Mouse (Mus musculus) lung, postnatal 0 days (tissue): ENCODE measurements at regions not wholly inside any gene's neighbourhood (a gene's known extent, or its start where the extent isn't known, plus 50 kb on each side); places are given as distances from the start of the nearest gene placed in this dataset.

ENCODE experiments used
- ATAC-seq: fragments of 200-750 bp; cut with Nextera tagmentation; 2 replicates; pipeline ENCODE4 v1.8.0; 2017; ENCODE audit warnings: moderate library complexity
- DNase-seq: peaks from one replicate; pipeline ENCODE4 v3.0.0-alpha.2; 2016; ENCODE audit warnings: low spot score
- H3K27ac ChIP-seq: fragments of 300-500 bp; sonication (generic); 2 replicates; pipeline ENCODE4 v1.5.1; 2014; ENCODE audit warnings: antibody characterized with exemption, mild to moderate bottlenecking, low read length, mixed read lengths
- H3K27me3 ChIP-seq: fragments of 300-500 bp; sonication (generic); replicated peaks from 2 replicates; pipeline ENCODE4 v1.6.1; 2014; ENCODE audit warnings: low read length, mixed read lengths; ENCODE audit not compliant: insufficient read depth
- H3K36me3 ChIP-seq: fragments of 300-500 bp; sonication (generic); 2 replicates; pipeline ENCODE4 v1.6.1; 2014; ENCODE audit warnings: low read length, mixed read lengths; ENCODE audit not compliant: insufficient read depth
- H3K4me1 ChIP-seq: fragments of 300-500 bp; sonication (generic); 2 replicates; pipeline ENCODE4 v1.6.1; 2014; ENCODE audit warnings: antibody characterized with exemption, low read depth, low read length, mixed read lengths; ENCODE audit not compliant: insufficient read depth
- H3K4me2 ChIP-seq: fragments of 300-500 bp; sonication (generic); replicated peaks from 2 replicates; pipeline ENCODE4 v1.6.1; 2014; ENCODE audit warnings: low read depth, mild to moderate bottlenecking, low read length, moderate library complexity, mixed read lengths
- H3K4me3 ChIP-seq: fragments of 300-500 bp; sonication (generic); 2 replicates; pipeline ENCODE4 v1.5.1; 2014; ENCODE audit warnings: low read depth, low read length
- H3K9ac ChIP-seq: fragments of 300-500 bp; sonication (generic); replicated peaks from 2 replicates; pipeline ENCODE4 v1.6.1; 2014; ENCODE audit warnings: low read depth, mild to moderate bottlenecking
- H3K9me3 ChIP-seq: fragments of 300-500 bp; sonication (generic); 2 replicates; pipeline ENCODE4 v1.6.1; 2016; ENCODE audit warnings: low read length, mixed read lengths
- CTCF ChIP-seq: IDR thresholded peaks from 2 replicates; pipeline ENCODE4 v1.5.1; 2016; ENCODE audit warnings: antibody characterized with exemption, mild to moderate bottlenecking
- EP300 ChIP-seq: IDR thresholded peaks from 2 replicates; pipeline ENCODE4 v1.6.1; 2016; ENCODE audit warnings: antibody characterized with exemption, mild to moderate bottlenecking, control low read depth
- WGBS: fragments of 180-500 bp; shearing (Covaris S2); extraction: QIAGEN DNeasy Blood & Tissue Kit; methylation state at CpG from one replicate; pipeline ENCODE4 v1.1.7; 2014; 5-methylcytosine and 5-hydroxymethylcytosine counted together

DNA sequence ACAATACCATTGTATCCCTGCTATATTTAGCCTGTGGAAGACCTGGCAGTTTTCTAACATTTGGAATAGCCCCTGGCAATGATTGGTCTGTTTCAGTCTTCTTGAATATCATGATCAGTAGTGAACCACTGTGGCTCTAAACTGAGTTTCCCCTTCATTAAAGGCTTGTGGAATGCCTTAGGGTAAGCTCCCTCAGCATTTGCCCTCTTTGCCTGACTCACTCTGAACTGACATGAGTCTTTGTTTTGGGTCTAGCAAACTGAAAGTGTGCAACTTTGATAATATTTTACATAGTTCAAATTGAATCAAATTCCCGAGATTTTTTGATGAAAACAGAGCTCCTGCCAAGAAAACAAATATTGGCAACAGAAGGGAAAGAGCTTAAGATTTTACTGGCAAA lies 177.4 kb upstream of the Adgrl3 start:
- TF ChIP-seq CTCF, result no peak
- TF ChIP-seq EP300, result no peak
- Histone ChIP-seq H3K4me2 (no peak overlapping the region), H3K36me3 (no peaks in the 10 kb centered on the region), H3K4me3 (no peak overlapping the region), H3K4me1 (no peaks in the 10 kb centered on the region), H3K27me3 (no peaks in the 10 kb centered on the region), H3K9ac (no peak overlapping the region), H3K27ac (no peak overlapping the region), H3K9me3 (no peaks in the 10 kb centered on the region)
- no peak for DNase-seq
- 33% methylated on average over 1 of the region's 1 CpGs for WGBS
- ATAC-seq, result no peak

DNA sequence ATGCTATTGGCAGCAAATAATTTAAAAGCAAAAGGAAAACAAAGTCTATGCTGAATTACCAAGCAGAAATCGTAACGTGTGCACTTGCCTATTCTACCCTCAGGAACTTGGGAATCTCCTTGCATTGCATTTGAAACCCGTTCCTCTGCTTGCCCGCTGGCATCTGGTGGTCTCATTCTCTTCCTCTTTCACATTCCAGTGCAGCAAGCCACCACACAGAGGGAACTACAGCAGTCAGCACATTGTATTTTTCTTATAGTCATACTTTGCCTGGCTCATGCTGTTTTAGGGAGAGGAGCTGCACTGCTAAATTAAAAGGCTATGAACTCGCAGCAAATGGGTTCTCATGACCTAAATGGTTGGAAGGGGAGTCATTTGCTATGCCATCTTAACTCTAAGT lies 164.9 kb upstream of the Adgrl3 start:
- Histone ChIP-seq H3K27me3 (no peaks in the 10 kb centered on the region), H3K4me2 (no peak overlapping the region), H3K27ac (no peak overlapping the region), H3K9ac (no peak overlapping the region), H3K36me3 (no peaks in the 10 kb centered on the region), H3K4me1 (no peaks in the 10 kb centered on the region), H3K4me3 (no peak overlapping the region), H3K9me3 (no peaks in the 10 kb centered on the region)
- no peak for TF ChIP-seq CTCF
- no peak for TF ChIP-seq EP300
- no peak for DNase-seq
- 73% methylated on average over 5 of the region's 5 CpGs for WGBS
- ATAC-seq, result no peak

GRCm38 (mm10) chr5:80876600-80876999 lies 143.3 kb upstream of the Adgrl3 start:
- Histone ChIP-seq H3K4me2 (no peak overlapping the region), H3K4me3 (no peak overlapping the region), H3K9ac (no peak overlapping the region), H3K36me3 (no peaks in the 10 kb centered on the region), H3K27me3 (no peaks in the 10 kb centered on the region), H3K4me1 (no peaks in the 10 kb centered on the region), H3K9me3 (no peaks in the 10 kb centered on the region), H3K27ac (no peak overlapping the region)
- no peak for TF ChIP-seq CTCF
- no peak for TF ChIP-seq EP300
- WGBS, result 93% methylated on average over 2 of the region's 2 CpGs
- ATAC-seq (no peak), DNase-seq (no peak)

- DNase-seq, result no peak
These were observed 121.7 kb upstream of the Adgrl3 start for GRCm38 (mm10) chr5:80898230-80898629.

GRCm38 (mm10) chr5:80908771-80909170 lies 111.2 kb upstream of the Adgrl3 start:
- H3K27me3 ChIP-seq, result no peaks in the 10 kb centered on the region
- DNase-seq, result no peak
- TF ChIP-seq EP300 (no peak), CTCF (no peak)
- no peak overlapping the region for H3K4me3 ChIP-seq
- no peak overlapping the region for H3K27ac ChIP-seq
- no peak for ATAC-seq
- H3K9ac ChIP-seq, result no peak overlapping the region
- H3K4me1 ChIP-seq, result no peaks in the 10 kb centered on the region
- H3K4me2 ChIP-seq, result no peak overlapping the region
- H3K9me3 ChIP-seq, result no peaks in the 10 kb centered on the region
- WGBS, result 70% methylated on average over 6 of the region's 6 CpGs
- no peaks in the 10 kb centered on the region for H3K36me3 ChIP-seq

More at GRCm38 (mm10) chr5:80898230-80898629, 121.7 kb upstream of the Adgrl3 start:
- Histone ChIP-seq H3K27me3 (no peaks in the 10 kb centered on the region), H3K9me3 (no peaks in the 10 kb centered on the region), H3K4me3 (no peak overlapping the region), H3K9ac (no peak overlapping the region), H3K4me2 (no peak overlapping the region), H3K27ac (no peak overlapping the region), H3K36me3 (no peaks in the 10 kb centered on the region), H3K4me1 (no peaks in the 10 kb centered on the region)
- ATAC-seq, result no peak
- WGBS, result 56% methylated on average over 5 of the region's 5 CpGs
- TF ChIP-seq EP300, result no peak
- TF ChIP-seq CTCF, result no peak

DNA sequence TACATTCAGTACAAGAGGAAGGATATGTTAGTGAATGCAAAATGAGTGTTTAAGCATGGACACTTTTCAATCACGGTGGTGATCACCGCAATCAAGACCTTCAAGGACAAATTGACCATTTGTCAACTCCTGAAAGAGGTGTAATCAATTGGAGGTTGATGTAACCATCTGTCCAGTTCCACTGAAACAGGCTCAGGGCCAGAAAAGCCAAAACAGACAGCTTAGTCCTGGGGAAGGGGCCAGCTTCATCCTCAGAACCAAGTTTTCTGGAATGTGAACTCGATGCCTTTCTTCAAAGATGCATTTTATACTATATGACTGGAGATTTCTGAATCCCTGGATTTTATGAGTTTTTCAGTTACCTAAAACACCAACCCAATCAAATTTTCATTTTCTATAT lies 81.1 kb upstream of the Adgrl3 start:
- no peak overlapping the region for H3K9ac ChIP-seq
- H3K4me2 ChIP-seq, result no peak overlapping the region
- H3K27ac ChIP-seq, result no peak overlapping the region
- DNase-seq (no peak), ATAC-seq (no peak)
- H3K9me3 ChIP-seq, result no peaks in the 10 kb centered on the region
- H3K27me3 ChIP-seq, result no peaks in the 10 kb centered on the region
- no peak overlapping the region for H3K4me3 ChIP-seq
- H3K4me1 ChIP-seq, result no peaks in the 10 kb centered on the region
- 52% methylated on average over 3 of the region's 3 CpGs for WGBS
- TF ChIP-seq EP300 (no peak), CTCF (no peak)
- no peaks in the 10 kb centered on the region for H3K36me3 ChIP-seq

DNA sequence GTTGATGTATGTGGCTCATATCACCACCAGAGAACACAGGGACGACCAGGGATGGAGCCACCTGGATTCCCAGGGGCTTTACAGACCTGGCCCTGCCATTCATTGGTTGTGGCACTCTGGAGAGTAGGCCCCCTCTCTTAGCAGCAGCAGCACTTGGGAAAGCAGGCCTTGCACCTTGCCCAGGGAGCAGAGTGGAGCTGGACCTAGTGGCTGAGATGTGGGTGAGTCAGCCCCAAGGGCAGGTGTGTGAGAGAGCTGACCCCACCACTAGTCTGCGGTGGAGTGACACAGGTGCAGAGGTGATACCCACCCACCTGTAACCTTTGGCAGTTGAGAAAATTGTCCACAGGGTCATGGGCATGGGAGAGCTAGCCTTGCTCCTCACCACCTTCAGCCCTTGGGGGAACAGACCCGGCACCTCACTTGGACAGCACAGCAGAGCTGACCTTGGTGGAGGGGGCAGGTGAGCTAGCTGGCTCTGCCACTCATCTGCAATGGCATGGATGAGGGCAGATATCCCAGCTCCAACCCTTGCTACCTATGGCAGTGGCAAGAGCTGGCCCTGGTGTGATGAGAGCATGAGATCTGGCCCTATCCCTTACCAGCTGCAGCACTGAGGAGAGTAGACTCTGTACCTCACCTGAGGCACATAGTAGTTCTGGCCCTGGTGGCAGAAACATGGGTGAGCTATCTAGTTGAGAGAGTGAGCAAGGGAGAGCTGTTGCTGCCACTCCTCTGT lies 67.9 kb upstream of the Adgrl3 start:
- Histone ChIP-seq H3K9ac (no peak overlapping the region), H3K27me3 (no peaks in the 10 kb centered on the region), H3K4me3 (no peak overlapping the region), H3K9me3 (no peaks in the 10 kb centered on the region), H3K4me1 (no peaks in the 10 kb centered on the region), H3K27ac (no peak overlapping the region), H3K4me2 (no peak overlapping the region), H3K36me3 (no peaks in the 10 kb centered on the region)
- no peak for TF ChIP-seq EP300
- TF ChIP-seq CTCF, result no peak
- ATAC-seq (no peak), DNase-seq (no peak)
- 79% methylated on average over 3 of the region's 3 CpGs for WGBS
